Mouse (Mus musculus) lung, adult 2 months (tissue): Measurements from ENCODE around the gene Cdc6.

Source experiments
- CTCF ChIP-seq: fragments of 200-500 bp; IDR thresholded peaks from 2 replicates; pipeline ENCODE4 v1.5.1; 2011; ENCODE audit warnings: mild to moderate bottlenecking, low read length, control low read depth; ENCODE audit not compliant: insufficient read depth
- POLR2A ChIP-seq: fragments of 200-500 bp; IDR thresholded peaks from 2 replicates; pipeline ENCODE4 v1.6.1; 2011; ENCODE audit warnings: low read depth, mild to moderate bottlenecking, control low read depth, low read length, borderline replicate concordance; ENCODE audit errors: extremely low read depth

DNA sequence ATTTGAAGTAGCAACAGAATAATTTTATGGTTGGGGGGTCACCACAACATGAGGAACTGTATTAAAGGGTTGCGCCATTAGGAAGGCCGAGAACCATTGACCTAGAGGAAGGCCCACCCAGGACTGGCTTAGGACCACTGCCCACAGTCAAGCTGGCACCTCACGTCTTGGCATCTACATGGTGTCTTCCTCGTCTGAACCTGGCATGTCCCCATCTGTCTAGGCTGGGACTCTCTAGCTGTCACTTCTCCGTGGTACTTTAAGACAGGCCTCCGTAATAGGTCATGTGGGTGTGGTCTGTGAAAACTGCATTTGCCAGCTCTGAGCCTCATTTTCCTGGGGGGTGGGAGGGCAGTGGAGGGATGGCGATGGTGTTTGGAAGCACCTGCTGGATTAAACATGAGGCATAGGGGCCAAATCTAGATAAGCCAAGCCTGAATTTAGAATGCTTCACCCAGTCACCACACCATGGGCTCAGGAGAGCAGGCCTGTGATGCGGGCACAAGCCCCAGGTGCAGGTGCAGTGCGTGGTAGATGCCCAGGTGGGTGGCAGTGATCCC, 65.3 kb downstream of the Cdc6 start:
- TF ChIP-seq POLR2A = no peak
- TF ChIP-seq CTCF = no peak
